Mouse (Mus musculus) inflammation-experienced regulatory T-cells, adult 6 months (primary cell): ENCODE measurements at regions not wholly inside any gene's neighbourhood (a gene's known extent, or its start where the extent isn't known, plus 50 kb on each side); places are given as distances from the start of the nearest gene placed in this dataset.

Experiments
- ATAC-seq: one replicate; pipeline ENCODE4 v1.8.0; 2017

DNA sequence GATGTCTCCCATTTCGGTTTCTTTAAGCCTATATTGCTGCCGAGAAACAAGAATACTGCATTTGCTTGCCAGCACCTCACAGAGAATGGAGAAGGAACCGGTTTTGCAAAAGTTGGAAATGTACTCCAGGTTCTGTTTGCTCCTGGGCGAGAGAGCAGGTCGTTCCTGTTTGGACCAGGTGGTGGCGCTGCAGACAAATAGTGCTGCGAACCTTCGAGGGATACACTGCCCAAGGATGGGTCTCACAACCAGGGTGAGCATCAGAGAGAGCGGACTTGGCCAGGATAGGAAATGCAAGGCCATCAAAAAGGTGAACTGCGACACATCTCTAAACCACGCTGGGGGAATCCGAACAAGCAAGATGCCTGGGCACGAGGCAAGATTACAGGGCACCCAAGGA lies 54.0 kb upstream of the Ets2 start:
- peak; percentile 41 for ATAC-seq

DNA sequence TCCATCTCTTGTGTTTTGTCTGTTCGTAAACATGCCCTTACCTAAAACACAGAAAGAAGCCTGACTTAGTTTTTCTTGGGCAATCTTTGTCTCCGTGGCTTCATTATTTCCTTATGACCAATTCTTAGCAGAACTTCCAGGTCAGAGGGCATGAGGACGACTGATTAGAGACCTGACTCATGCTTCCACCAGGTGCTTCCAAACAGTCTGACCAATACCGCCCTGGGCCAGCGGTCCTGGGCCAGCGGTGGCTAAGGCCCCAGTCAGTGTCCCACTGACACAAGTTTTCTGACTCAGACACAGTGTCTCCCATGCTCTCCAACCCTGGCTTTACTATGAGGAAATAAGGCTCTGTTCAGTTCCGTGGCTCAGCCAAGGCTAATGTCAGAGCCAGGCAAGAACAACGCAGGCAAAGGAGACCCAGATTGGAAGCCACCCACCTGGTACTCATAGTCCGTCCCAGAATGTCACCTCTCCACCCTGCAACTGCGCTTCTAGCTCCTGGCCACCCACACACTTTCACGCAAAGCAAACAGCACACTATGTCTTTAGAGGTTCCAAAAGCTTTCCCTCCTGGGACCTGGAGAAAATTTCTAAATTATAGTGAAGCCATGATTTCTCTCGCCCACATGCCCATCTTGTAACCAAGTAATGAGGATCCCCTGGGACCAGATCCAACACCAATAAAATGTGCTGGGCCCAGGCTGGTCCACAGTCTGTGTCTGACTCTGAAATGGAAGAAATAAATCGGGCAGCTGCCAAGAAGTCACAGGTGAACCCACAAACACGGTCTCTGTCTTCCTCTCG lies 56.6 kb upstream of the Erg start:
- no peak for ATAC-seq

DNA sequence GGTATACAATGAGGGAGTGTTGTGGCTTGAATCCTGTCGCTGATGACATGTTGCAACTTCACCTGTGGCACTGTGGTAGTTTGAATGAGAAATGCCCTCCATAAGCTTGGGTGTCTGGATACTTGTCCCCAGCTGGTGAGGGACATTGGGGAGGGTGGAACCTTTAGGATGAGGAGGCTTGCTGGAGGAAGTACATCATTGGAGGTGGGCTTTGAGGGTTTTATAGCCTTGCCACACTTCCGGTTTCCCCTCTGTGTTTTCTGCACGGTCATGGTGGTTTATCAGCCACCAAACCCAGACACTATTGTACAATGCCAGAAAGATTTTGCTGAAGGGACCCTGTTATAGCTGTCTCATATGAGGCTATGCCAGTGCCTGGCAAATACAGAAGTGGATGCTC lies 54.3 kb upstream of the Erg start:
- no peak for ATAC-seq

GRCm38 (mm10) chr16:95639677-95640076 lies 53.3 kb upstream of the Erg start:
- no peak for ATAC-seq

- no peak for ATAC-seq
Measured at GRCm38 (mm10) chr16:95637850-95638249, 51.5 kb upstream of the Erg start.

- no peak for ATAC-seq
Measured at GRCm38 (mm10) chr16:95636615-95637014, 50.2 kb upstream of the Erg start.
